Mouse (Mus musculus): ENCODE results near the gene Aoc2. TPM values are rescaled to one million over a fixed set of nuclear protein-coding genes. Genes with fewer than 3 reads are reported as not detected.

Gene Aoc2
- total and polyA plus RNA-seq, 3 experiments, result 1.6 to 2.3 (median 2.2) TPM

DNA sequence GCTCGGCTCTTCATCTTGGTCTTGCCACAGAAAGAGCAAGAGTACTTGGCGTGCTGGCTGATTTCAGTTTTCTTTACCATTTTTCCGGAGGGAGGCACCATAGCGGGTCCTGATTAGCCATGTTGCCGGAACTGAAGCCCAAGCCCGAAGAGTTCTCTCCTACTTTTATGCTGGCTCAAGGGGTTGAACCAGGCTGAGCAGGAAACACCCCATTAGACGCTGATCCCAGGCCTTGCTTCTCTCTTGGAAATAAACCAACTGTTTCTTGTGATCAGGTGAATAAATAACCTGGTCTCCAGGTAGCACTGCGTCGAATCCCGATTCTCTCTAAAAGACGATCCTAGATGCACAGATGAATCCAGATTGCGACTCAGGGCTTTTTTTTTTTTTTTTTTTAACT is 28.6 kb downstream of the Aoc2 start:
- Histone ChIP-seq H3K79me2 (replicated peaks; ENCODE audit: control insufficient read depth, insufficient read depth, low read length) (no peaks in the 10 kb centered on the region), H3K9ac (ENCODE audit: low read depth, low read length) (no peak overlapping the region), H3K4me1 (ENCODE audit: control insufficient read depth, insufficient read depth, low read length) (no peaks in the 10 kb centered on the region), H3K27me3 (ENCODE audit: control insufficient read depth, insufficient read depth, low read length) (no peaks in the 10 kb centered on the region), H3K4me3 (no peak overlapping the region), H3K36me3 (ENCODE audit: control insufficient read depth, insufficient read depth, low read length) (no peaks in the 10 kb centered on the region), H3K27ac (no peak overlapping the region)
- TF ChIP-seq POLR2A (IDR thresholded peaks at IDR 0.05; ENCODE audit: insufficient read depth, low read depth, low read length), result no peak
- TF ChIP-seq CTCF (IDR thresholded peaks at IDR 0.05), result no peak
- TF ChIP-seq EP300 (IDR thresholded peaks at IDR 0.05; ENCODE audit: insufficient read depth, low read depth, low read length), result no peak
- intact Hi-C loops (cut with DNase I), result no loop called here
- WGBS, result 87% methylated on average over 12 of the region's 12 CpGs
- no peak for DNase-seq

DNA sequence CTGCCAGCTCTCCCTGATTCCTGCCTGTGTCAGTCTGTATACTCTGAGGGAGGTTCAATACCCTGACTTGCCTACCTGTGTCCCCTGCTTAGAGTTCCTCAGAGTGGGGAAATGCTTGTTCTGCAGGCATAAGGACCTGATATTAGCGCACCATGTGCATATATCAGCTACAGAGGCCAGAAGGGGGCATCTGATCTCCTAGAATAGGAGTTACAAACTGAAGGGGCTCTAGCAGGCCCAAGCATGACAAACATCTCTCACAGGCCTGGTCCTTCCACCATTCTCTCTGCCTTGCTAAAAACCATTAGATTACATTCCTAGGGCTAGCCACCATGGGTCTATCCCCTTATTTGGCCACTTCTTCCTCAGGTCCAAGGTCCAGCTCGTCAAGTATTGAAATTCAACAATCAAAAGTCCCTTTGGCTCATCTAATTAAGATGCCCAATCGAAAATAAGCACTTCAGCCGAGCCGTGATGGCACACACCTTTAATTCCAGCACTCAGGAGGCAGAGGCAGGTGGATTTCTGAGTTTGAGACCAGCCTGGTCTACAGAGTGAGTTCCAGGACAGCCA is 29.7 kb downstream of the Aoc2 start:
- Histone ChIP-seq H3K4me3 (no peak overlapping the region), H3K27me3 (ENCODE audit: control insufficient read depth, insufficient read depth, low read length) (no peaks in the 10 kb centered on the region), H3K36me3 (ENCODE audit: control insufficient read depth, insufficient read depth, low read length) (no peaks in the 10 kb centered on the region), H3K27ac (no peak overlapping the region), H3K9ac (ENCODE audit: low read depth, low read length) (no peak overlapping the region), H3K79me2 (replicated peaks; ENCODE audit: control insufficient read depth, insufficient read depth, low read length) (no peaks in the 10 kb centered on the region), H3K4me1 (ENCODE audit: control insufficient read depth, insufficient read depth, low read length) (peaks cover 2% of the 10 kb centered on the region; the same call in 1 of the 2 replicates)
- intact Hi-C loops (cut with DNase I), result no loop called here
- no peak for TF ChIP-seq CTCF (IDR thresholded peaks at IDR 0.05)
- no peak for TF ChIP-seq POLR2A (IDR thresholded peaks at IDR 0.05; ENCODE audit: insufficient read depth, low read depth, low read length)
- no peak for TF ChIP-seq EP300 (IDR thresholded peaks at IDR 0.05; ENCODE audit: insufficient read depth, low read depth, low read length)
- DNase-seq, result no peak
- 88% methylated on average over 5 of the region's 5 CpGs for WGBS

DNA sequence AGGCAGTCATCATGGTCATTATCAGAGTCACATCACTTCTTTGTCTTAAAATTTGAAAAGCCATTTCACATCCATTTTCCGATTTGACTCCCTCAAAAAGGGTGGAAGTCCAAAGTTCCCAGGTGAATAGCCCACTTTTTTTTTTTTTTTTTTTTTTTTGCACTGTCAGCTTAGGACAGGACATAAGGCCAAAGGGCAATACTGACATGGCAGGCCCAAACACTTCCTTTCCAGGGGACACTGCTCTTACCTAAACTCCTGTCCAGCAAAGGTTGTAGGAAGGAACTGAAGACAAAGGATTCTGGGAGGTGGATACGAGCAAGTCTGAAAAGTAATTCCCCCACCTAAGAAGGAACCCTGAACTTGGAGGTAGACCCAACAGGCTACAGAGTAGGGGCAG is 31.1 kb downstream of the Aoc2 start:
- Histone ChIP-seq H3K4me3 (no peak overlapping the region), H3K36me3 (ENCODE audit: control insufficient read depth, insufficient read depth, low read length) (no peaks in the 10 kb centered on the region), H3K9ac (ENCODE audit: low read depth, low read length) (no peak overlapping the region), H3K27me3 (ENCODE audit: control insufficient read depth, insufficient read depth, low read length) (no peaks in the 10 kb centered on the region), H3K79me2 (replicated peaks; ENCODE audit: control insufficient read depth, insufficient read depth, low read length) (no peaks in the 10 kb centered on the region), H3K4me1 (ENCODE audit: control insufficient read depth, insufficient read depth, low read length) (peaks cover 6% of the 10 kb centered on the region; the same call in 1 of the 2 replicates), H3K27ac (no peak overlapping the region)
- WGBS, result 79% methylated on average over 2 of the region's 2 CpGs
- intact Hi-C loops (cut with DNase I), result no loop called here
- no peak for DNase-seq
- TF ChIP-seq POLR2A (IDR thresholded peaks at IDR 0.05; ENCODE audit: insufficient read depth, low read depth, low read length) (no peak), CTCF (IDR thresholded peaks at IDR 0.05) (no peak), EP300 (IDR thresholded peaks at IDR 0.05; ENCODE audit: insufficient read depth, low read depth, low read length) (no peak)

DNA sequence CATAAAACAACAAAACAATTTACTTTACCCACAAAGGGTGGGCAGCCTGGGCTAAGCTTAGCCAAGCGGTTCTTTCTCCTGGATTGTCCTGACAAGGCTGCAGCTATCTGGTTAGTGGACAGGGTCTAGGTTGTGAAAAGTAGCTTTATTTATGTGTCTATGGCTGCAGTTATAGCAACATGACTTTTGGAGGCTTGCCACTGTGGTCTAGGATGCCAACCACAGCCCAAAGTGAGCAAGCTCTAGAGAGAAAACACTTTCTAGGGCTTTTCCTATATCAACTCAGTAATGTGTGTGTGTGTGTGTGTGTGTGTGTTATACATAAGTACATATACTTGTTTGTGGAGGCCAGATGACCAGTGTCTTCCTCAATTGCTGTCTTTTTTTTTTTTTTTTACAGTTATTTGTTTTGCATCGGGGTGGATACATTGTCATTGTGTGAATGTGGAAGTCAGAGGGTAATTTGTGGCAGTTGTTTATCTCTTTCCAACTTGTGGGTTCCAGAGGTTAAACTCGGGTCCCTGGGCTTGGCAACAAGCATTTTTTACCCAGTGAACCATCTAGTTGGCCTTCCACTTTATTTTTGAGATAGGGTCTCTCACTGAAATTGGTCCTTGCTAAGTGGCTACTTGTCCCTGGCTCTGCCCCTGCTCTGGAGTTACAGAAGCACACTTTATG is 32.8 kb downstream of the Aoc2 start:
- Histone ChIP-seq H3K9ac (ENCODE audit: low read depth, low read length) (no peak overlapping the region), H3K79me2 (replicated peaks; ENCODE audit: control insufficient read depth, insufficient read depth, low read length) (no peaks in the 10 kb centered on the region), H3K4me1 (ENCODE audit: control insufficient read depth, insufficient read depth, low read length) (peaks cover 11% of the 10 kb centered on the region), H3K27ac (no peak overlapping the region), H3K36me3 (ENCODE audit: control insufficient read depth, insufficient read depth, low read length) (no peaks in the 10 kb centered on the region), H3K4me3 (no peak overlapping the region), H3K27me3 (ENCODE audit: control insufficient read depth, insufficient read depth, low read length) (no peaks in the 10 kb centered on the region)
- intact Hi-C loops (cut with DNase I), result no loop called here
- no peak for DNase-seq
- TF ChIP-seq CTCF (IDR thresholded peaks at IDR 0.05), result no peak
- TF ChIP-seq POLR2A (IDR thresholded peaks at IDR 0.05; ENCODE audit: insufficient read depth, low read depth, low read length), result no peak
- no peak for TF ChIP-seq EP300 (IDR thresholded peaks at IDR 0.05; ENCODE audit: insufficient read depth, low read depth, low read length)
- WGBS, result 43% methylated on average over 3 of the region's 3 CpGs

DNA sequence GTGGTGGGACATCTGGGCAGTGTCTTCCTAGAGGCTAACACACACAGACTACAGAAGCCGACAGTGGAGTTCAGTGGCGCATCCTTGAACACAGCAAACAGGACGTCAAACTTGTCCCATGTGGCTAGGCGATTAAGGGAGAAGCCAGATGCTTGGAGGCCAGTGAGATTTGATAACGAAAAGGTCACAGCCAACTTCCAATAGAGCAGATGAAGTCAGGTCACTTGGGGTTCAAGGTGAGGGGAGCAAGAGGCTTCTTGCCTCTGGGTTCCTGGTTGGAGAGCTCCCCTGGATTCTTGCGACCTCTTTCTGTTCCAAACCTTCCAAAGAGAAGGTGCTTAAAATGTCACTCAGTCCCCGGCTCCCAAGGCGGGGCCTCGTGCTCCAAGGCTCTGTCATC is 34.9 kb downstream of the Aoc2 start:
- Histone ChIP-seq H3K27me3 (ENCODE audit: control insufficient read depth, insufficient read depth, low read length) (no peaks in the 10 kb centered on the region), H3K36me3 (ENCODE audit: control insufficient read depth, insufficient read depth, low read length) (no peaks in the 10 kb centered on the region), H3K27ac (peak overlapping the region; percentile 75), H3K79me2 (replicated peaks; ENCODE audit: control insufficient read depth, insufficient read depth, low read length) (no peaks in the 10 kb centered on the region), H3K4me3 (no peak overlapping the region), H3K4me1 (ENCODE audit: control insufficient read depth, insufficient read depth, low read length) (peaks cover 11% of the 10 kb centered on the region), H3K9ac (ENCODE audit: low read depth, low read length) (no peak overlapping the region)
- WGBS, result 45% methylated on average over 9 of the region's 9 CpGs
- intact Hi-C loops (cut with DNase I), result loop anchor here (1.0 kb wide), 1 partner anchor 29 kb away; the partner anchor contains the start of gene Aoc3
- no peak for TF ChIP-seq POLR2A (IDR thresholded peaks at IDR 0.05; ENCODE audit: insufficient read depth, low read depth, low read length)
- TF ChIP-seq EP300 (IDR thresholded peaks at IDR 0.05; ENCODE audit: insufficient read depth, low read depth, low read length), result 0 out of 2 replicates have a peak, but pooled peaks have one; percentile 39
- no peak for TF ChIP-seq CTCF (IDR thresholded peaks at IDR 0.05)
- peak in 1 of 2 experiments; percentile 17 for DNase-seq

DNA sequence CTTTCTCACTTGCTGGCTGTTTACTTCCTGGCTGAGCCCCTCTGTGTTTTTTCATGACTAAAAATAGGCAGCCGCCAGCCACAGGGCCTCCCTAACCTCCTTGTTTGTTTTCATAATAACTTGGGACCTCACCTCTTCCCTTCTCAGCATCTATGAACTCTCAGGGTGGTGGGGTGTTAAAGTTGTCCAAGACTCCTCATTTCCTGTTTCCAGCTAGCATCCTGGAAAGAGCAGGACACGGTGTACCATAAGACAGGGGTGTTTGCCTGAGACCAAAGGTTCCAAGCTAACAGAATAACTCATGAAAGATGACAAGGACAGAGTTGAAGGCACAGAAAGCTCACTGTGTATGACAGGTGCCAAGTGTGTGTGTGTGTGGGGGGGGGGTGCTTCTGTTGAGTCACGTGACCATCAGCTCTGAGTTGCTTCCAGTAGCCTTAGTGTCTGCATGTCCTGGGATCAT is 35.8 kb downstream of the Aoc2 start:
- Histone ChIP-seq H3K36me3 (ENCODE audit: control insufficient read depth, insufficient read depth, low read length) (no peaks in the 10 kb centered on the region), H3K27ac (peak overlapping the region; percentile 75), H3K9ac (ENCODE audit: low read depth, low read length) (no peak overlapping the region), H3K79me2 (replicated peaks; ENCODE audit: control insufficient read depth, insufficient read depth, low read length) (no peaks in the 10 kb centered on the region), H3K4me3 (no peak overlapping the region), H3K4me1 (ENCODE audit: control insufficient read depth, insufficient read depth, low read length) (peaks cover 11% of the 10 kb centered on the region), H3K27me3 (ENCODE audit: control insufficient read depth, insufficient read depth, low read length) (no peaks in the 10 kb centered on the region)
- TF ChIP-seq EP300 (IDR thresholded peaks at IDR 0.05; ENCODE audit: insufficient read depth, low read depth, low read length), result 0 out of 2 replicates have a peak, but pooled peaks have one; percentile 21
- TF ChIP-seq CTCF (IDR thresholded peaks at IDR 0.05), result no peak
- TF ChIP-seq POLR2A (IDR thresholded peaks at IDR 0.05; ENCODE audit: insufficient read depth, low read depth, low read length), result no peak
- 21% methylated on average over 3 of the region's 3 CpGs for WGBS
- peak in 1 of 2 experiments; percentile 23 for DNase-seq
- intact Hi-C loops (cut with DNase I), result loop anchor here (1.0 kb wide), 1 partner anchor 30 kb away; the partner anchor contains the start of gene Aoc3

Data from heart, adult 2 months (tissue).